Mouse (Mus musculus) ES-CJ7 (cell line): ENCODE data around the gene Slc2a2.
A peak's percentile ranks its signal among the peaks of the same experiment; 100 is the strongest.

Experiments
- DNase-seq: peaks from one replicate; pipeline ENCODE4 v3.0.0; 2011; ENCODE audit warnings: low read depth, low spot score

Slc2a2 gene

DNA sequence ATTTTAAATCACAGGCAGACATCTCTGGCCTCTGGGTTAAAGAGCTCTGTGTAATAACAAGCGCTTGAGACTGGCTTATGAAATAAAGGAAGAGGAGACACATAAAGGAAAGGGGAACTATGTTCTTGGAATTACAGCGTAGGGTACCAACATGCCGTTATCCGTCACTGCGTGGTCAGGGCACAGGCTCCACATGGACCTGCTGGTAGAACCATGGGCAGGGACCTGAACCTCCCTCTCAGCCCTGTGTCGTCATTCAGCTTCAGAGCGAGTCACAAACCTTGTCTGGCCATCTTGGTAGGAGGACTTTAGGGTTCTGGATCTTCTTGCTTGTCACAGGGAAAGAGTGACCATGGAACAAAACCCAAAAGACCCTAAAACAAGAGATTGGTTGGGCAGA lies 28.7 kb downstream of the Slc2a2 start:
- no peak for DNase-seq

DNA sequence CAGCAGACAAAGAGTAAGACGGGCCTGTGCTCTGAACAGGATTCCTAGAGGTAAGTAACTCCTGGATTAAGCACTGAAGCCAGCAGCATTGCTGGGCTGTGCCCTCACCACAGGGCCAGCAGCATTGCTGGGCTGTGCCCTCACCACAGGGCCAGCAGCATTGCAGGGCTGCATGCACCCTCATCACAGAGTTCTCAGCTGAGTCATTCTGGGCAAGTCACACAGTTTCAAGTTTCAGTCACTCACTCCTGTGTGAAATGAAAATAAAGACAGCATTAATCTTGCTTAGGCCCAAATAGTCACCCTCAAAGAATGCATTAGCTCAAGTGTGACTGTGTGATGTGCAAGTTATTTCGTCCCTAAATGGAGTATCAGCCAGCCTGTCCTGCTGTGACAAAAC lies 37.0 kb downstream of the Slc2a2 start:
- DNase-seq = no peak

DNA sequence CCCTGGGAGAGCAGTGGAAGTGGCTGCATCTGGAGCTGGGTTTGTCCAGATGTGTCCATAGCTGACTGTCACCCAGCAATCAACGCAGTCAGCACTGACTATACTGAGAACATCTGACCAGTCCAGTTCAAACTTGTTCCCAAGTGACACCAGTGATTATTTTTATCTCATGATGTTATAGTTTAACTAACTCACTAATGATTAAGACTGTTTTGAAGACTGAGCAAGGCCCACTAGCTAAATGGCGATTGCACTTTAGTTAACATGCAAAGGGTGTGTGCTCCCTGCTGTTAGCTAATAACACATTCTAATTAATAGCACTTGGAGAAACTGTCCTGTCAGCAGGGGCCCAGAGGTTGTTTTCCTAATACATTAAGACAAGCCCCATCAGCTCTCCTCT lies 39.3 kb downstream of the Slc2a2 start:
- DNase-seq = no peak

- no peak for DNase-seq
Observed at GRCm38 (mm10) chr3:28740353-28740752, 42.6 kb downstream of the Slc2a2 start.

DNA sequence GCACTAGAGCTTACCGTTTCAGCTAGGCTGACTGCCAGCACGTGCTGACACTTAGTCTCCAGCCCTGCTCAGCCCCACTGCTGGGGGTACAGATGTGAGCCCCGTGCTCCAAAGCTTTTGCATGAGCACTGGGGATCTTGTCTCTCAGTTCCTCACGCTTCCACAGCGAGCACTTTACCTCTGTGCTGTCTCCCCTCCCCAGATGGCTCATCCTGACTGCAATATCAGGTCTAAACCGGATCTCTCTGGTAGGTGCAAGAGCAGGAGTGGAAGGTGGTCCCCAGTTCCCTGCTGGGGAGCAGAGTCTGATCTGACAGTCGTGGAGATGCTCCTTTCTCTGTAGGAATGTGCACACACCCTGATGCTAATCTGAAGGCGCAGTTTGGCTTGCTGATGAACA lies 45.5 kb downstream of the Slc2a2 start:
- DNase-seq = peak; percentile 94

DNA sequence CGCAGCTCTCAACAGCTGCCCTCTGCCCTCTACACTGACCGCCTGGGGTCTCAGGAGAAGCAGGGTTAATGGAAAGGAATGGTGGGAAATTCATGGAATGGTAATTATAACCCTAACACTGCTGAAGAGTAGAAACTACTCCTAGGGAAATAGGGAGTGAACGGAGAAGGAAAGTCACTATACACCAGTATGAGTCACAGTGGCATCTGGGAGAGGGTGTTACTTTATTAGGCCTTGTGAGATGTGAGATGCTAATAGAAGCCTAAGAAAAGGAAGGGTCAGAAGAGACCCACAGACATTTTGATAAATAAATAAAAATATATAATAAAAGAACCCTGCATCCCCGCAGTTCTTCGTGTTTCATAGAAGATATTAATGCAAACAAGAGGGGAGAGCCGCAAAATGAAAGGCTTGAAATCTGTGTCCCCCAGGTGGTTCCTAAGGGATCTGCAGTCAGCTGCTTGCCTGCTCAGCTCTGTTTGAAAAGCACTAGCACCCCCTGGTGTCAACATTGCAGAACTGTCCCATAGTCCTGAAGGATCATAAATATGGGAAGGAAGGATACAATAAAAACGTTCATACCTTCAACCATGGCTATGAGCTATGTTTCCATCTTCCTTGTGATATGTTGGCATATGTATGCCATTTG lies 48.3 kb downstream of the Slc2a2 start:
- DNase-seq = peak; percentile 90

- peak; percentile 19 for DNase-seq
Observed at GRCm38 (mm10) chr3:28748151-28748550, 50.4 kb downstream of the Slc2a2 start.

DNA sequence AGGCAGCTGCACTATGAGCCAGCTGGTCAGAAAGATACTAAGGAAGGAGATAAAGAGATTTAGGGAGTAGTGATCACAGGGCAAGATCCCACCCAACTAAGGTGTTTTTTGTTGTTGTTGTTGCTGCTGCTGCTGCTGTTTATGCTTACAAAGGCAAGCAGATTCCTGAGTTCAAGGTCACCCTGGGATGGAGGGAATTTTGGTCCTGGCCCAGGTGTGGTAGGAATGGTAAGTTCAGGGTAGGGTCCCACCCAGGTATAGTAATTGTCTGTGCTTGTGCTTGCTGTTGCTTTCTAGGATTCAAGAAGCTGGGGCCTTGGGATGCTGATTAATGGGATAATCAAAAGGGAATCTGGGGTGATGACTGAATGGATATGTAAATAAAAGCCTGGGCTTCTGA lies 51.3 kb downstream of the Slc2a2 start:
- DNase-seq = peak; percentile 56

DNA sequence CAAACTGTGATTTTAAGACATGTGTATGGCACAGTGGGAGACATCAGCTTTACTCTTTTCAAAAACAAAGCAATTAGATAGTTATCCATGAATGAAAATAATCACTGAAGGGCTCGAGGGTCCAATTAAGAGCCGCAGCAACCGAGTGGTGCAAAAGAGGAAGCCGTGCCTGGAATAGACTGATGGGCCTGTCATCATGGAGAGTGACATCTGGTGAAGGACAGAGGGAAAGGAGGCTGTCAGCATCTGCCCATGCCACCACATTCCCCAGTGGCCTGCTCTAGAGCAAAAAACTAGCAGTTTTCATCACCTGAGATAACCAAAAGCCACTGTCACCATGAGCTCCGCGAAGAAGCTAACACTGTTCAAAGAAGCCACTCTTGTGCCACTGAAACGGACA lies 57.8 kb downstream of the Slc2a2 start:
- no peak for DNase-seq

DNA sequence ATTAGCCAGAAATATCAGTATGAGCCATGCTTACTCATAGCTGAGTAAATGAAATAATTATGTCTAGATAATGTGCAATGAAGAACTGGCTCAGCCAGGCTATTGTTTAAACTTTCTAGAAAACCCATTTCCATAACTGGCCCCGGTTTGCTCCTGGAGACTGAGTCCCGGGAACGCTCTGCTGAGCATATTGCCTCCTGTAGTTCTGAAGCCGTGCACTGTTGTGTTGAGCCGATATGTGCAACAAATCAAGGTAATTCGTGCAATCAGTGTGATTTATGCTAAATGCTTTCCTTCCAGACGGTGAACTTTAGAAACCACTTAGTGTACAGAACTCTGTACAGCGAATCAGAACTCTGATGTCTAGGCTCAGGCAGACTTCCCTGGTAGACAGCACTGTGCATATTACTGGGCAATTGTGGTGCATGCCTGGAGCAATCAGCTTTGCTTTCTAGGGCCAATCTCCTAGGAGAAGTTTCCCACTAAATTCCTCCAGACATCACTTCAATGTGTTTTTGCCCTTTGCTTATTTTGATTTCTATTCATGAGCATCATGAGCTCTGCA lies 63.6 kb downstream of the Slc2a2 start:
- DNase-seq = no peak

DNA sequence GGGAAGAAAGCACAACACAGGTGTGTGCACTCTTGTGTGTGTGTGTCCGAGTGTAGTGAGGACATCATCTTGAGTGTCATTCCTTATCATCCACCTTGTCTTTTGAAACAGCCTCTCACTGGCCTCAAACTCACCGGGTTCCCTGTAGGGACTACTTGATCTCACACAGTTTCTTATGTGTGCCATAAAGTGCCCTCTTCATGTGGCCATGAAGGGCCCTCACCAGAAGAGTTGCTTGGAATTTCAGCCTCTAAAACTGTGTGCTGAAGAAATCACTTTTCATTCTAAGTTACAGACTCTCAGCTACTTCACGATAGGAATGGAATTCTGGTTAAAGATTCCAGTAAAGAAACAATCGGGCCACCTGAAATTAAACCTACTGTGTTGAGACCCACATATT lies 69.2 kb downstream of the Slc2a2 start:
- DNase-seq = no peak

DNA sequence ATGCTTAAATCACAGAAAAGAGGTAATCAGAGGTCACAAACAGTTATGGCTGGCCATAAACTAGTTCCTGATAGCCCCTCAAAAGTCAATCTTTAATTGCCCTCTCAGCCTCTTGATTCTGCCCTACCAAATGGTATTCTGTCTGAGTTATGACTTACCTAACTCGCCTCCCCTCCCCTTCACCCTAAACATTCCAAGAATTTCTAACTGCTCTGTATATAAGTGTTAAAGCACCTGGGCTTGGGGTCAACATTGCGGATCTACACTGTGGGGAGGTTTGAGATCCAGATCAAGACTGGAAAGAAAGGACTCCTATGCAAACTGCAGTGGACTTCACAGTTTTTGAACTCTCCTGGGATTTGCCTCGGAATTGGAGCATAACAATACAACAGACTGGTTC lies 70.5 kb downstream of the Slc2a2 start:
- DNase-seq = no peak

GRCm38 (mm10) chr3:28772919-28773318 lies 75.2 kb downstream of the Slc2a2 start:
- peak; percentile 28 for DNase-seq

DNA sequence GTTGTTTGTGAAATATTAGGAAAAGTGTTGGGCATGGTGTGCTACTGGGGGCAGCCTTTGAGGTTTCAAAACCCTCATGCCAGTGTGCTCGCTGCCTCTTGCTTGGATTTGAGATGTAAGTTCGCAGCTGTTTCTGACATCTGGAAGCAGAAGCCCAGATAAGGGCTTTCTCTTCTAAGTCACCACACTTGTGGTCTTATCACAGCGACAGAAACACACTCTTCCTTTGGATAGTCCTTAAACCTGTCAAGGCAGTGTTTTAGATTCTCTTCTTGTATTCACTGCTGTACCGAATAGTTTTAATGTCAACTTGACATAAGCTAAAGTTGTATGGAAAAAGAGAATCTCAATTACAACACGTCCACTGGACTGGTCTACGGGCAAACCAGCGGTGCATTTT lies 77.7 kb downstream of the Slc2a2 start:
- DNase-seq = no peak

GRCm38 (mm10) chr3:28775958-28776357 lies 78.3 kb downstream of the Slc2a2 start:
- no peak for DNase-seq

GRCm38 (mm10) chr3:28776491-28776890 lies 78.8 kb downstream of the Slc2a2 start:
- DNase-seq = no peak

DNA sequence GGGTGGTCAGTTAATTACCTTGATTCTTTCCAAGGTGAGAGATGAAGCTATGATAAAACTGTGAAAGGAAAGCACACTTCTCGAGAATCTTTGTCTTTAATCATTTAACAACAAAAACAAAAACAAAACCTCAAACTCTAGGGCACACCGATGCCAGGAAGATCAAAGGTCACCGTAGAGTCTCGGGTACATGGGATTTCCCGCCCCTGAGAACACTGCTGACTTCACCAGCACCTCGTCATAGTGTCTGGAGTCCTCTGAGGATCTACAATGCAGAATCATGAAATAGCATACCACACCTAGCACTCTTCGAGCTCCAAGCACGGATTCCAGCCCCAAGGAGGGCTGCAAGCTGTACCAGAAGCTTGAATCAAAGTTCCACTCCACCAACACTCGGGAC lies 82.8 kb downstream of the Slc2a2 start:
- no peak for DNase-seq
